Mouse (Mus musculus): ENCODE results near the gene Lmf1.

DNA sequence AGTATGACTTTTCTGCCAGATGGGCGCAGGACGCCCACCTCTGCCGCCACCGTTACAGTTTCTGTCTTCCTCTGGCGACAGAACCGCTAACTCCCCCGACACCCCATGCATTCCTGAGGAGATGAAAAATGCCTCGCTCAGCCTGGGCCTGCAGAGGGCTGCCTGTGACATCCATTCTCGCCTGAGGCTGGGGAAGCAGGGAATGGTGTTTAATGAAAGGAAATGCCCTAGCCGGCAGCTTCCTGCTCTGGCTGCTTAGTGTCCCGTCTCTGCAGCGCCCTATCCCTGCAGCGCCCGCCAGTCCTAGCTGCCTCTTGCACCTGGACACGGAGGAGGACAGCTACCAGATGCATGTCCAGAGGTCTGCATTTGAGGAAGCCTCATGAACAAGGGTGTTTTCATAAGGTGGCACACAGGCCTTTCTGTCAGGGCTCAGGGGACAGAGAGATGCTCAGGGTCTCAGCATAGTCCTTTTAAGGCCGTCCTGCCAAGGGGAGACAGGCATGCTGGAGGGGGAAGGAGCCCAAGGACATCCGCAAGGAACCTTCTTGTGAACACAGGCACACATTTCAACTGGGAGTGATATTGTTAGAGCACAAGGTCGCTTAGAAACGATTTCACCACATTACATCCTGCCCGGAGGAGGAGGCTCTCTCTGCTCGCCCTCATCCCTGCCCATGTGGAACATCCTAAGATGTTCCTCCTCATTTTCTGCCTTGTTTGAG is 22.1 kb upstream of the Lmf1 start:
- TF ChIP-seq CTCF (IDR thresholded peaks at IDR 0.05; ENCODE audit: low read depth) (peak; percentile 31; the same call in 1 of the 2 replicates), EP300 (optimal IDR thresholded peaks at IDR 0.05) (no peak)

Data from stomach, postnatal 0 days (tissue).